Mouse (Mus musculus): ENCODE data around the gene Nup210. TPM values are rescaled to one million over a fixed set of nuclear protein-coding genes. Genes with fewer than 3 reads are reported as not detected.
A peak's percentile ranks its signal among the peaks of the same experiment; 100 is the strongest.

The Nup210 gene
- polyA plus RNA-seq, 1 experiment = 219 TPM

DNA sequence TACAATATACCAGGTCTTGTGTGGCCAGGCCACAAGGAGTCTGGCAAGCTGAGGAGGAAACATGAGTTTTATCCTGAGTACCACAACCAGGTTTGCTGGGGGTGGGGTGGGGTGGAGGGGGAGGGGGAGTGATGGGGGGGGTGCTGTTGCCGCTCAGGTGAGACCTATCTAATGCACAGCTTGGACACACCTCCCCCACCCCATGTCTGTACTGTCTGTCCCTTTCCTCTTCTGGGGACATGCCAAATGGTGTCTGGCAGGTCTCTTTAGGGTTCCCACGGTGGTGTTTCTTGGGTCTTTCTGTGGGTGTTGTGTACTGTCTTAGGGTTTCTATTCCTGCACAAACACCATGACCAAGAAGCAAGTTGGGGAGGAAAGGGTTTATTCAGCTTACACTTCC, 44.3 kb upstream of the Nup210 start:
- H3K27ac ChIP-seq (ENCODE audit: control insufficient read depth, insufficient read depth, low read length) = no peak overlapping the region
- H3K27me3 ChIP-seq (ENCODE audit: control insufficient read depth, insufficient read depth, low read length) = no peaks in the 10 kb centered on the region
- no peak overlapping the region for H3K4me3 ChIP-seq (ENCODE audit: control insufficient read depth, insufficient read depth, low read length)
- H3K36me3 ChIP-seq (ENCODE audit: control insufficient read depth, insufficient read depth, low read length) = no peaks in the 10 kb centered on the region
- H3K4me1 ChIP-seq (replicated peaks; ENCODE audit: control insufficient read depth, insufficient read depth, low read length) = peaks cover 22% of the 10 kb centered on the region
- 92% methylated on average over 2 of the region's 2 CpGs for WGBS
- DNase-seq = no peak
- TF ChIP-seq POLR2A (IDR thresholded peaks at IDR 0.05; ENCODE audit: control insufficient read depth, extremely low read depth, insufficient read depth, low read length, poor library complexity) (no peak), CTCF (IDR thresholded peaks at IDR 0.05; ENCODE audit: borderline replicate concordance, control insufficient read depth, extremely low read depth, insufficient read depth, low read length, poor library complexity) (no peak)

DNA sequence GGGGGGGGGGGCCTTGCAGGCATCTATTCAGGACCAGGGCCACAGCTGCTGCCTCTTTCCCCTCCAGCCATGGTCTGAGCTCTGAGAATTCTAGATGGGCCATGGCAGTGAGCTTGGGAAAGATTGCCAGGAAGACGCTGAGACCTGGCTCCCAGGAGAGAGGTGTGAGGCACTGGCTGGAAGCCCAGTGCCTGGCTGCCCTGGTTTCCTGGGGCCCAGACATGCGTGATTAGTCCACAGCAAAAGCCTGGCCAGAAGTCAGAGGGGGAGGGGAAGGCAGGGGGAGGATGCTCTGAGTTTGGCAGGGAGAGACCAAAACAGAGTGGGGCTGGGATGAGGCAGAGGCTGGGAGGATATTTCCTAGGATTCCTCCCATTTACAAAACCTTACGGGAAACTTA, 43.8 kb upstream of the Nup210 start:
- Histone ChIP-seq H3K4me3 (ENCODE audit: control insufficient read depth, insufficient read depth, low read length) (no peak overlapping the region), H3K4me1 (replicated peaks; ENCODE audit: control insufficient read depth, insufficient read depth, low read length) (peaks cover 25% of the 10 kb centered on the region), H3K36me3 (ENCODE audit: control insufficient read depth, insufficient read depth, low read length) (no peaks in the 10 kb centered on the region), H3K27me3 (ENCODE audit: control insufficient read depth, insufficient read depth, low read length) (no peaks in the 10 kb centered on the region), H3K27ac (ENCODE audit: control insufficient read depth, insufficient read depth, low read length) (no peak overlapping the region)
- TF ChIP-seq POLR2A (IDR thresholded peaks at IDR 0.05; ENCODE audit: control insufficient read depth, extremely low read depth, insufficient read depth, low read length, poor library complexity) = no peak
- no peak for TF ChIP-seq CTCF (IDR thresholded peaks at IDR 0.05; ENCODE audit: borderline replicate concordance, control insufficient read depth, extremely low read depth, insufficient read depth, low read length, poor library complexity)
- no peak for DNase-seq
- 88% methylated on average over 3 of the region's 3 CpGs for WGBS

DNA sequence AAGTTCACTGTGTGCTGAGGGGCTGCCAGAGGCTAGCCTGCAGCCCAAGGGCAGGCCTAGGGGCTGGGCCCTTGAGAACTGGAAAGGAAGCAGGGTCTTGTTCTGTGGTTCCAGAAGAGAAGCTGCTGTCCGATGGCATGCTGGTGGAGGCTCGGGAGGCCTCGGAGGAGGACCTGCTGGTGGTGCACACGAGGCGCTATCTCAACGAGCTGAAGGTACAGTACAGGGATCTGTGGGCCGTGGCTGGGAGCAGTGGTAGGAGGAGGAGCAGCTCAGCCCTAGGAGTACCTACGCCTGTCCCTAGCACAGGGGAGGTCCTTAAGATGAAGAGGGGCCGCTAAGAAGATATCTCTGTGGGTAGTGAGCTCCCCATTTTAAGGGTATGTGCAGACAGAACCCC, 42.4 kb upstream of the Nup210 start:
- DNase-seq = no peak
- H3K27ac ChIP-seq (ENCODE audit: control insufficient read depth, insufficient read depth, low read length) = no peak overlapping the region
- H3K4me3 ChIP-seq (ENCODE audit: control insufficient read depth, insufficient read depth, low read length) = no peak overlapping the region

DNA sequence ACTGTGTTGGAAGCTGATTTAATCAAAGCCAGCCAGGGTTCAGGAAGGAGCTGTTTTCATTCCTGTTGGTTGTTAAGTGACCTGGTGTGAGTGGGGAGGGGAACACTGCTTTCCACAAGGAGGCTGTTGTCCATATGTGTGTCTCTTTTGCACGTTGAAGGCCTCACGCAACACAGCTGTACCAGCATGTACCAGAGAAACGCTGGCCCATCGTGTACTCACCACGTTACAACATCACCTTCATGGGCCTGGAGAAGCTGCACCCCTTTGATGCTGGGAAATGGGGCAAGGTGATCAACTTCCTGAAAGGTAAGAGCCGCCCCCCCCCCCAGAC, 40.6 kb upstream of the Nup210 start:
- Histone ChIP-seq H3K4me1 (replicated peaks; ENCODE audit: control insufficient read depth, insufficient read depth, low read length) (peaks cover 46% of the 10 kb centered on the region), H3K36me3 (ENCODE audit: control insufficient read depth, insufficient read depth, low read length) (no peaks in the 10 kb centered on the region), H3K4me3 (ENCODE audit: control insufficient read depth, insufficient read depth, low read length) (peak overlapping the region; percentile 55), H3K27ac (ENCODE audit: control insufficient read depth, insufficient read depth, low read length) (no peak overlapping the region), H3K27me3 (ENCODE audit: control insufficient read depth, insufficient read depth, low read length) (no peaks in the 10 kb centered on the region)
- TF ChIP-seq POLR2A (IDR thresholded peaks at IDR 0.05; ENCODE audit: control insufficient read depth, extremely low read depth, insufficient read depth, low read length, poor library complexity) (no peak), CTCF (IDR thresholded peaks at IDR 0.05; ENCODE audit: borderline replicate concordance, control insufficient read depth, extremely low read depth, insufficient read depth, low read length, poor library complexity) (no peak)
- no peak for DNase-seq
- WGBS = 57% methylated on average over 6 of the region's 6 CpGs

More for the DNA sequence above, 42.4 kb upstream of the Nup210 start:
- 71% methylated on average over 9 of the region's 9 CpGs for WGBS
- no peaks in the 10 kb centered on the region for H3K36me3 ChIP-seq (ENCODE audit: control insufficient read depth, insufficient read depth, low read length)
- no peaks in the 10 kb centered on the region for H3K27me3 ChIP-seq (ENCODE audit: control insufficient read depth, insufficient read depth, low read length)
- TF ChIP-seq CTCF (IDR thresholded peaks at IDR 0.05; ENCODE audit: borderline replicate concordance, control insufficient read depth, extremely low read depth, insufficient read depth, low read length, poor library complexity) = no peak
- no peak for TF ChIP-seq POLR2A (IDR thresholded peaks at IDR 0.05; ENCODE audit: control insufficient read depth, extremely low read depth, insufficient read depth, low read length, poor library complexity)
- H3K4me1 ChIP-seq (replicated peaks; ENCODE audit: control insufficient read depth, insufficient read depth, low read length) = peaks cover 32% of the 10 kb centered on the region

DNA sequence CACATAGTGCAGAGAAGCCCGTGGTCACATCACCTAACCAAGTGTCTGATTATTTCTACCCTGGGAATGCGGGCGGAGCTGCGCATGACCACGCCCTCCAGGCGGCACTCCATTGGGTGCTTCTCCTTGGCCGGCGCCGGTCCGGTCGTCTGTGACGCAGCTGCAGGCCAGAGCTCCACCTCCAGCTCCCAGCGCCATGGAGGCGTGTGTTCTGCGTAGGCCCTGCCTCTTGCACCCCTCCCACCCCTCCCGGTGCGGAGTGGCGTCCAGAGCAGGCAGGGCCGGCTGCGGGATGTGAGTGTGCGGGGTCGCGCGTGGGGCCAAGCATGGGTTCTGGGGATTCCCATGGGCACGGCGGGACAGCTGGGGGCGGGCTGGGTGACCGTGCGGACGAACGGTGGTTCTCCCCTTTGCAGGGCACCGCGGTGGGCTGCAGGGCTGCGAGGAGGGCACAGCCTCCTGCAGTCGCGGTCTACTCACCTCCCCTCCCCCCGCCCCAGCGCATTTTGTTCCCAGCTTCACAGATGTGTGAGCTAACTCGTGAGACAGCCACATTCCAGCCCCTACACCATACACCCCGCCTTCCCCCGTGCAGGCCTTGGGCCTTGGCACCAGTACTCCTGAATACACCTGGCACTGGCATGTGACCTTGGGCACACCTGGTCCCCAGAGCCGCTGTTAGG, 40.1 kb upstream of the Nup210 start, which contains the start of gene Hdac11:
Gene Hdac11, plus strand, starts transcription at position 112 of the 683 bp plus-strand sequence.
- TF ChIP-seq CTCF (IDR thresholded peaks at IDR 0.05; ENCODE audit: borderline replicate concordance, control insufficient read depth, extremely low read depth, insufficient read depth, low read length, poor library complexity) (no peak), POLR2A (IDR thresholded peaks at IDR 0.05; ENCODE audit: control insufficient read depth, extremely low read depth, insufficient read depth, low read length, poor library complexity) (no peak)
- Histone ChIP-seq H3K27ac (ENCODE audit: control insufficient read depth, insufficient read depth, low read length) (no peak within 1 kb of the TSS), H3K27me3 (ENCODE audit: control insufficient read depth, insufficient read depth, low read length) (no peaks in the 10 kb centered on the region), H3K36me3 (ENCODE audit: control insufficient read depth, insufficient read depth, low read length) (no peaks in the 10 kb centered on the region), H3K4me3 (ENCODE audit: control insufficient read depth, insufficient read depth, low read length) (peak within 1 kb of the TSS; percentile 55), H3K4me1 (replicated peaks; ENCODE audit: control insufficient read depth, insufficient read depth, low read length) (peaks cover 46% of the 10 kb centered on the region)
- DNase-seq = peak; percentile 54
- under 1% methylated on average over 42 of the region's 42 CpGs for WGBS

DNA sequence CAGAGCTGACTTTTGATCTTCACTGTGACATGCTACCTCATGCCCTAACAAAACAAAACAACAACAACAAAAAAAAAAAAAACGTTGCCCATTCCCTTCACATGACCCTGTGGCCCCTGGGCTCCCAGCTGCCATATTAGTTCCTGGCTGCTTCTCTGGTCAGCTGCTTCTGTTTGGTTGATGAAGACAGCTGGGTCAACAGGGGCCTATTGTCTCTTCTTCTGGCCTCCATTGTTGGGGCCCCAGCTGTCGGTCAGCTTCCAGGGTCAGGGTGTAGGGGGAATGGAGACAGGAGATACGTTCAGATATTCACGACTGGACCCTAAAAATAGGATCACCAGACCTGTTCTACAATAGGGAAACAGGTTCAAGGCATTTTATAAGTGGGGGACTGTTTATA, 39.4 kb upstream of the Nup210 start:
- Histone ChIP-seq H3K27ac (ENCODE audit: control insufficient read depth, insufficient read depth, low read length) (no peak overlapping the region), H3K27me3 (ENCODE audit: control insufficient read depth, insufficient read depth, low read length) (no peaks in the 10 kb centered on the region), H3K36me3 (ENCODE audit: control insufficient read depth, insufficient read depth, low read length) (no peaks in the 10 kb centered on the region), H3K4me1 (replicated peaks; ENCODE audit: control insufficient read depth, insufficient read depth, low read length) (peaks cover 46% of the 10 kb centered on the region), H3K4me3 (ENCODE audit: control insufficient read depth, insufficient read depth, low read length) (no peak overlapping the region)
- TF ChIP-seq POLR2A (IDR thresholded peaks at IDR 0.05; ENCODE audit: control insufficient read depth, extremely low read depth, insufficient read depth, low read length, poor library complexity) (no peak), CTCF (IDR thresholded peaks at IDR 0.05; ENCODE audit: borderline replicate concordance, control insufficient read depth, extremely low read depth, insufficient read depth, low read length, poor library complexity) (no peak)
- WGBS = 63% methylated on average over 4 of the region's 4 CpGs
- no peak for DNase-seq

DNA sequence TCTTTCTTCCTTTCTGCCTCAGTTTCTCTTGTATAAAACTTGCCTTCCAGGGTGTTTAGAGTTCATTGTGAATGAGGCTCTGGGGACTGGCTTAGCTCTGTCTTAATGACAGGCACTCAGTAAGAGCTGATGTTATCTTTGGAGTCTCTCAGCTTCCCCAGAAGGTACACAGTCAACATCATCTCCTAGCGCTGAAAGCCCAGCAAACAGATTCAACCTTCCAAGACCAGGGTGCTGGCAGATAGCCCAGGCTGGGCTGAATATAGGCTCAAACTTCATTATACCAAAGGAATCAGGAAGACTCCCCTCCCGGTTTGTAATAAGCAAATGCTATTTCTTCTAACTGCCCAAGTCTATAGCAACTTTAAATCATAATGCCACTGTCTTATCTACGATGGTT, 38.7 kb upstream of the Nup210 start:
- no peak for DNase-seq
- TF ChIP-seq POLR2A (IDR thresholded peaks at IDR 0.05; ENCODE audit: control insufficient read depth, extremely low read depth, insufficient read depth, low read length, poor library complexity) (no peak), CTCF (IDR thresholded peaks at IDR 0.05; ENCODE audit: borderline replicate concordance, control insufficient read depth, extremely low read depth, insufficient read depth, low read length, poor library complexity) (no peak)
- Histone ChIP-seq H3K4me3 (ENCODE audit: control insufficient read depth, insufficient read depth, low read length) (no peak overlapping the region), H3K4me1 (replicated peaks; ENCODE audit: control insufficient read depth, insufficient read depth, low read length) (peaks cover 46% of the 10 kb centered on the region), H3K27ac (ENCODE audit: control insufficient read depth, insufficient read depth, low read length) (no peak overlapping the region), H3K36me3 (ENCODE audit: control insufficient read depth, insufficient read depth, low read length) (no peaks in the 10 kb centered on the region), H3K27me3 (ENCODE audit: control insufficient read depth, insufficient read depth, low read length) (no peaks in the 10 kb centered on the region)
- WGBS = 87% methylated on average over 3 of the region's 3 CpGs
